Mouse (Mus musculus): ENCODE results near the gene Zfyve9.
"Not testable (repeated sequence)": the region's sequence is repeated elsewhere in the genome, so short reads cannot be mapped to it uniquely, and the experiment has no call there.

Gene Zfyve9

DNA sequence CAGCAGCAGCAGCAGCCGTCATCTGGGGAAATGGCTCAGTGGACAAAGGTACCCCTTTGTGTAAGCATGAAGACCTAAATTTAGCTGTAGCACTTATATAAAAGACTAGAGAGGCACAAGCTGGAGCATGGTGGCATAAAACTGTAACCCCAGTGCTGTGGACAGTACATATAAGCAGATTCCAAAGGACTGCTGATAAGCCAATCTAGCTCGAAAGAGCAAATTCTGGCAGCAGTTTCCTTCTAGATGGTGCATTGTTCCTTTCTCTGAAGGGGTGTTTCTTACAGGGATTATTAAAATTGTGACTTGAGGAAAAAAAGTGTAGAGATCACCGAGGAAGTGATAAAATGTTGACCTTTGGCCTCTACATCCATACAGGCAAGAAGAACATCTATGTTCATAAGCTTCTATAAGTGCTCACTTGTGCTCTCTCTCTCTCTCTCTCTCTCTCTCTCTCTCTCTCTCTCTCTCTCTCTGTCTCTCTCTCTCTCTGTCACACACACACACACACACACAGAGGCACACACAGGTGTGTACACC is 59.3 kb downstream of the Zfyve9 start:
- DNase-seq (ENCODE audit: low read depth), result no peak

DNA sequence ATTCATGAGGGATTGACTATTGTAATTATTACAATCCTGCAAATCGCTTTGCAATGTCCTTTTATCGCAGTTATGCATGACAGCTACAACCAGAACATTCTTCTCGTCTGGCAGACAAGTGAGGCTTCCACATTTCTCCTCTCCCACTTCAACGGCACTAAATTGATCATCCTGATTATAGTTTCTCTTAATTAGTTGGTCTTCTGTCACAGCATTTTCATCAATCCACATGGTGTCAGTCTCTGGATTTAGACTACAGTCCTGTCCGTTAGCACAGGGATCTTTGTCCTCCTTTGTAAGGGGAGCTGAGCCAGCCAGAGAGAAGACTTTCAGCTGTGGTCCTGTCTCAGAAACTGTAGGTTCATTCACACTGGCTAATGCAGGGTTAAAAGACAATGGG is 61.2 kb downstream of the Zfyve9 start, which contains the start of gene 3110021N24Rik:
3110021N24Rik (plus strand) TSS at position 301 of the 400 bp plus-strand sequence.
- no peak for DNase-seq (ENCODE audit: low read depth)

DNA sequence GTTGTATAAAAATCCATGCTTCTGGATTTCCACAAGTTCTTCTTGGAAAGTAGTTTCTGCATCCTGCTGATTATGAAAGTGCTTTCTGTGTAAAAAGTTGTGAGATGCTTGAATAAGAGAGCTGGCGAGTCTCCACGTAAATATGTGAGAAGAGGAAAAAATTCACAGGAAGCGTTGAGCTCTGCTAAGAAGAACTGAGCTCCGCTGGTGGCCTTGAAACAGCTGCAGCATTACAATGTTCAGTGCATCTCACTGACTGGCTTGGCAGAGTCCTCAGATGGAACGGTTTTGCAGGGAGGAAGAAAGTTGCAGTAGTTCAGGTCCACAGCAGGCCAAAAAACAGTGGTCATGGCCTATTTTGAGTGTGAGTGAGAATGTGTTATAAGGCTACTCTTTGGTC is 72.4 kb downstream of the Zfyve9 start:
- peak; percentile 9 for DNase-seq (ENCODE audit: low read depth)

DNA sequence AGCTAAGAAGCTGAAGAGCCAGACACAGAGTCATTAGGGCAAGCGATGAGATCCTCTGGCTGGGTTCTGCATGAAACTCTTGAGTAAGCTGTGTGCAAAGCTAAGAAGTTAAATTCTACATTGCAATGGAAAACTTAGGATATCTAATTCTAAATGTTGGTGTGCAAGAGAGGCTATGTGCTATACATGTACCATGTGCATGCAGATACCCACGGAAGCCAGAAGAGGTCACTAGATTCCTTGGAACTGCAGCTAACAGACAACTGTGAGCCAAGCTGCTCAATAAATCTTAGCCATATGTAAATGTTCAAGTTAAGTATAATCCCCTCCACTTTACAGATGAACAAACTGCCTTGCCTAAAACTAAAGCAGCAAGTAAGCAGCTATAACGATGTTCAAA is 83.7 kb downstream of the Zfyve9 start:
- peak; percentile 3 for DNase-seq (ENCODE audit: low read depth)

DNA sequence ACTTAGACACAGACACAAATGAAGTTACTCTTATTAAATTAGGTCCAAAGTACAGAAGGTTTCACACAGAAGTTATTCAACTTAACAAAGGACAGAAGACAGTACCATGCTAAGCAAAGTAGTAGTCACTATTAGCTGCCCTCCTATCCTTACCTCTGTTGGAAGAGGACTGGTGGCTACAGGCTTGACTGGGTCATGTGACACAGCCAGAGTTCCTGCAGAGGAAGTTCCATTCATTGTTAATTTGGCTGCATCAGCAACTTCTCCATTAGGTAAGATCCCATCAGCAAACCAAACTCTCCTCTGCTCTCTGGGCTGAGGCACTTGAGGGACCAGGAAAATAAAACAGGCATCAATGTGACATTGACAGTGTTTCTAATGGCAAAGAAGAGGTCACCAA is 89.1 kb downstream of the Zfyve9 start:
- DNase-seq (ENCODE audit: low read depth), result no peak

DNA sequence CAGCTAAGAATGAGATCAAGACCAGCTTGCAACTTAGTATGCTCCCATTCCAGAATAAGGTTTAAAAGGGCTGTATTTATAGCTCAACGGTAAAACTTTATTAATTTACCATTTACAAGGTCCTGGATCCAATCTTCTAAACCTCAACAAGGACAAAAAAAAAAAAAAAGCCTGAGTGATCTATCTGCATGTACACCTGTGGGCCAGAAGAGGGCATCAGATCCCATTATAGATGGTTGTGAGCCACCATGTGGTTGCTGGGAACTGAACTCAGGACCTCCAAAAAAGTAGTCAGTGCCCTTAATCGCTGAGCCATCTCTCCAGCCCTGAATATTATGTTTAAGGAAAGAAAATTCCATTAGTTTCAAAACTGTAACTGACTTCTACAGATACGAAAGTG is 90.1 kb downstream of the Zfyve9 start:
- DNase-seq (ENCODE audit: low read depth), result no peak

DNA sequence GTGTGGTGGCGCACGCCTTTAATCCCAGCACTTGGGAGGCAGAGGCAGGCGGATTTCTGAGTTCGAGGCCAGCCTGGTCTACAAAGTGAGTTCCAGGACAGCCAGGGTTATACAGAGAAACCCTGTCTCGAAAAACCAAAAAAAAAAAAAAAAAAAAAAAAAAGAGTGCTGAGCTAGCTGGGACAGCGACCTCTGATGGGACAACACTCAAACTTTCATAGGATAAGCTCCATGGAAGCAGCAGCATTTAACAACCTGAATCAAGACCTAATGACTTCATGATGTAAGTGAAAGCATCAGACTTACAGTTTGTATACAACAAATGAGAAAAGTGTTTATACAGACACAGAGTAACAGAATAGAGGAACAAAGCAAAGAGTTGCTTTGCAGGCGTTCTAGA is 93.5 kb downstream of the Zfyve9 start:
- DNase-seq (ENCODE audit: low read depth), result not testable (repeated sequence)

DNA sequence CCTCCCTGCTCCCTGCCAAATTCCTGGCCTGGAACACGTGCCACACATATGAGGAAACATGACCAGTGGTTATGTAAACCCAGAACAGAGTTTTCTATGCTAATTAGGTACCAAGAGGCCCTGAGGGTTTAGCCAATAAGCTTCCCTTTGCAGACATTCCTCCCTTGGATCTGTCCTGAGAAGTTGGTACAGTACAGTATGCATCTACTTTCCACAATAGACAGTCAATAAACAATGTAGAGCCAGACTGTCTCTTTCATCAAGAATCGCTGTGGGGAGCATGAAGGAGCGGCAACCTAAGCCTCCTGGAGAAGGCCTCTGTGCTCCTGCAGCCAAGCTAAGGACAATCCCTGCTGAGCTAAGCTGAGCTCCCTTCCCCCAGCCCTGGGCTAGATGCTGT is 94.4 kb downstream of the Zfyve9 start:
- DNase-seq (ENCODE audit: low read depth), result no peak

DNA sequence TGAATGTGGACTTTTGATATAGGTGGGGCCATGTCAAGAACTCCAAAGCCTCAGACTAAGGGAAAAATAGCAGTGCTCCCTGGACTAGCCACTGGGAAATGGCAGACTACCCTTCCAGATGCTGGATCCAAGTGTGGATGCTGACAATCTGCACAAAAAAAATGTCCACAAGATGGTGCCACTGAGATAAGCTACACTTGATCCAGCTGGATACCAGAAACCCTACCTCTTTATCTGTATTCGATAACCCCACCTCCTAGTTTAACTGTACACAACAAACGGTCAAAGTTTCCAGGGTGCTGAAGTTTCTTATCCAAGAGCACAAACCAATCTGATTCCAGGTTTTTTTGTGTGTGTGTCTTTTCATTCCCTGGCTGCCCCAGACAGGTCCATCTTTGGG is 116.2 kb downstream of the Zfyve9 start:
- no peak for DNase-seq (ENCODE audit: low read depth)

DNA sequence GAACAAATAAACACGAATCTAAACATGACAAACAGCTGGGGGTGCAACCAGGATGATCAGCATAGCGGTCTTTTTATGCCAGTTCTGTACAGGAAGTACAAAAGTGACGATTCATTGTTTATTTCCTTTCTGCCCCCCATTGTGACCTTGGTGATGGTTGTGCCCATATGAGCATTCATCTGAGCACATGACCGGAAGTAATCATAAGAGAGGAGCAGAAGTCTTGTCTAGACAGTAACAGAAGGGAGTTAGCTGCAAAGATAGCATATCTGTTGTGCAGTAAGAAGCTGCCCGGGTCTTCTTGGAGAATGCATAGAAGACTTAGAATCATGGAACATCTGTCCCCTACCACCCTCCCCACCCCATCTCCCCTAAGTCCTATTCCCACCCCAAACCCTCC is 141.8 kb downstream of the Zfyve9 start:
- DNase-seq (ENCODE audit: low read depth), result no peak

DNA sequence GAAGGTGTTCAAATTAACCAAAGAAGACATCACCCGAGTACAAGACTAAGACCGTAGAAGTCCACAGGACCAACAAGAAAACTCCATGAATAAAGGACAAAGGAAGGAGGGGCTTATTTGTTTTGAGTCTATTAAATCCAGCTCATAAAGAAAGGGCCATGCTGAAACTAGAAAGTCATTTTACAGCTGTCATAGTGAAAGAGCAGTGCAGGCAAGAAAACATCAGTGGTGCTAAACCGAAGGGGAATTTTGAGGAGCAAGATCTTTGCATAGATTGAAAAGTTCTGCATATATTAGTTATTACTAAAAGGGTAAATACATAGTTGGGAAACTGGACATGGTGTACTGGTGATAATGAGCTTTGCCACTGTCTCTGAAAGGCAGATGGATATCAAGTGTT is 142.9 kb downstream of the Zfyve9 start:
- no peak for DNase-seq (ENCODE audit: low read depth)

DNA sequence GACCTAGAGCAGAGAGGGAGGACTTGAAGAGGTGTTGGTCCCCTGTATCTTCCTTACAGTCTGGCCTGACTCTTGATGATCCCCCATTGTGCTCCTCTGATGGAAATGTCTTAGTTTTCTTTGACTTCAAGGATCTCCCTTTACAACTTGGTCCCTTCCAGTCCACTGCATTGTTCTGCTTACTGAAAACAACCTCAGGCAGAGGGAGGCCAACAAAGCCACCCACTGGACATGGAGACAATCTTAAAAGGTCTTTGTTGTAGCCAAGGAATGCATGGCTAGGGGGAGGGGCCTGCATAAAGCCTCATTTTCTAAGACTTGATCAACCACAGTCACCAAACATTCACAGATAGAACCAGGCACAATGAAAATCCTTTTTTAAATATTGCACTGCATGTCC is 145.5 kb downstream of the Zfyve9 start:
- no peak for DNase-seq (ENCODE audit: low read depth)

DNA sequence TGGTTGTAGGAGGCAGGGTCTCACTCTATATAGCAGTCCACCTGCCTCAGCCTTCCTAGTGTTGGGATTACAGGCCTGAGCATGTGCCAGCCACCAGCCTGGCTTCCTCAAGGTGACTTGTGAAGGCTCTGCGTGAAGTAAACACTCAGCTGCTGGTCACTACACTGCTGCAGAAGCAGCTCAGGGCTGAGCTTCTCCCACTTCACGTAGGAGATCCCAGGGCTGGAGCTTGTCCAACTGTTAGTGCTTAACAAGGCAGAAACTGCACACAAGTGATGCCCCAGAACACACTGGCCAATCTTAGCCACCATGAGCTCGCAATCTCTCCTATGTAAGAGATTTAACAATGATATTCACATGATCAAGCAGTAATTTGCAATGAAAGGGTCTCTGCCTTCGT is 145.9 kb downstream of the Zfyve9 start:
- DNase-seq (ENCODE audit: low read depth), result no peak

DNA sequence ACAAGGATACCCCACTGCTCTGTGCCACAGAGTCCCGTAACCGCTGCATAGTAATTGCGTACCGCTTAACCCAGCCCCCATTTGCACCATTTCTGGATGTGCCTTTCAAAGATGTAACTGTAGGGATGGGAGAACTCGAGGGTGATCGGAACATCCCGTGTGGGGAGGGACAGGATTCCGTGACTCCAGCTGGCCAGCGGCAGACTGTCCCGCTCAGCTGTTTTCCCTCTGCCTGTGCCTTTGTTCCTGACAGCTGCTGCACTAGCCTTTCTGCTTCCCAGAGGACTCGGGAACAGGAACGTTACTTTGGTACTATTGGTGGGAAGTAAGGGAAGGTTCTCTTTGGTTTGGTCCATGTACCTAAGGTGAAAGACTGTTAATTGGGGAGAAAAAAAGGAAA is 146.9 kb downstream of the Zfyve9 start:
- DNase-seq (ENCODE audit: low read depth), result no peak

DNA sequence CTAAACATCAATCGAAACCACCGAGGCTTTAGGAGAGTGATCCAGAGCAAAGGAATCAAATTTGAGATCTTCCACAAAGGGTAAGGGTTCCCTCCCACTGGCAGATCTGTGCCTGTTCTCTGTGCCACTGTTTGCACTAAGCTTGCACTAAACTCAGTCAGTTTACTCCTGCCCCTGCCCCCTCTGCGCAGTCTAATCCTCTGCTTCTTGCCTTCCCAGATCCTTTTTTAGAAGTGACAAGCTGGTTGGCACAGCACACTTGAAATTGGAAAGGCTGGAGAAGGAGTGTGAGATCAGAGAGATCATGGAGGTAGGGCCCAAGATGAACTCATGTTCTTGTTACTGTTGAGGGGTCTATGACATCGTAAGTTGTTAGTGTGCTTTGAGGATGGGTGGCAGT is 149.0 kb downstream of the Zfyve9 start:
- DNase-seq (ENCODE audit: low read depth), result no peak

DNA sequence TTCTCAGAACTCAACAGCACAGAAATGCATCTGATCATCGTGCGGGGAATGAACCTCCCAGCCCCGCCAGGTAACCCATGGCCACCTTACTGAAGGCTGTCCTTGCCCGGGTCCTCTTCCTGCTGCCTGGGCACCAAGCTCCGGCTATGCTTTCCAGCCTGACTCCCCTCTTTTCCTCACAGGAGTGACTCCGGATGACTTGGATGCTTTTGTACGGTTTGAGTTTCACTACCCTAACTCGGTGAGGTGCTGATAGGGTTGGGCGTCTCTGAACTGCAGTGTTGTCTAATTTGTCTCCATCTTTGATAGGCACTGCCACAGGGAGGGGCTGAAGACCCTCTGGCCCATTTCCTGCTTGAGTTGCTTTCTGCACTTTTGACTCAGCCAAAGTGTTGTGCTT is 150.5 kb downstream of the Zfyve9 start:
- DNase-seq (ENCODE audit: low read depth), result no peak

DNA sequence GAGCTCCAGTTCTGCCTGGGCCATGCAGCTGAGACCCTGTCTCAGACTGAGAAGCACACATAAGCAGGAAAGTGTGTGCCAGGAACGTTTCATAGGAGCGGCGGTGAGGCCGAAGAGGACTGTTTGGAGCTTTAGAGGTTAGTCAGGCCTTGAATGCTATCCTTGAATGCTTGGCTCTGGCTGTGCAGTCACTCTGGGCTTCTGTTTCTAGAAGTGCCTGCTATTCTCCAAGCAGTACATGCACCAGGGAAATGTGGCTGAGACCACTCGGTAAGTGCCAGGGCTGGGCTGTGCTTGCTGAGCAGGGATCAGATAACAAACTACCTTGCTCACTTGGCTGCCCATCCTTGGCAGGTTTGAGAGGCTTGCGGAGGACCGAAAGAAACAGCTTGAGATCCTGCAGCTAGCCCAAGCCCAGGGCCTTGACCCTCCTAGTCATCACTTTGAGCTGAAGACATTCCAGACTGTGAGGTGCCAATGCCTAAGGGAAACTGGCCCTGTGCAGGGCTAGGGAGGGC is 151.2 kb downstream of the Zfyve9 start:
- no peak for DNase-seq (ENCODE audit: low read depth)

DNA sequence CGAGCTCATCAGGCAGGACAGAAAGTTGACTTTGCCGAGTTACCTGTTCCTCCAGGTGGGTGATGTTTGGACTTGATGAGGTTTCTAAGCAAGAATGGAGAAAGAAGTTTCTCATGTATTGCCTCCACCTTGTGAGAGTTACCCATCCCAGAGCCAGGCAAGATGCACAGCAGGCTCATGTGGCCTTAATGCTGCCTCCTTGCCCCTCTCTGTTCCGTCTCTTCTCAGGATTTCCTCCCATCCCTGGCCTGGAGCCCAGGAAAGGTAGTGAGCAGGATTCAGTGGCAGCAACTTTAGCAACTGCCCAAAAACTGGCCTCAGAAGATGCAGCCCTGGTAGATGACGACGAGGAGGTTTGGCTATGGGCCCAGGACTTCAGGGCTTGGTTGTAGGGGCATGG is 153.5 kb downstream of the Zfyve9 start:
- no peak for DNase-seq (ENCODE audit: low read depth)

DNA sequence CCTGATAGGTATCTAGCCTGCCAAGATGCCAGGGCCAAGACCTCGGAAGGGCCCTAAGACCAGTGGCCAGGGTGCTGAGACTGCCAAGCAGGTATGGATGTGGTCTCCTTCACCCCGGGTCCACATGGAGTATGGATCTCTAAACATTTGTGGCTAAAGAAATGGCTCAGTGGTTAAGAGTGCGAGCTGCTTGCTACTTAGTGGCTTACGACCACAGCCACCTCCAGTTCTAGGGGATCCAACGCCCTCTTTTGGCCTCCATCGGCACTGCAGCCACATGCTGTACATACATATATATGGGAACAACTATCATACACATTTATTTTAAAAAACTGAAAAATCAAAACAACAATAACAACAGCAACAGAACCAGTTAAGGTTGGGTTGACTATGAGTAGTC is 159.1 kb downstream of the Zfyve9 start:
- no peak for DNase-seq (ENCODE audit: low read depth)

DNA sequence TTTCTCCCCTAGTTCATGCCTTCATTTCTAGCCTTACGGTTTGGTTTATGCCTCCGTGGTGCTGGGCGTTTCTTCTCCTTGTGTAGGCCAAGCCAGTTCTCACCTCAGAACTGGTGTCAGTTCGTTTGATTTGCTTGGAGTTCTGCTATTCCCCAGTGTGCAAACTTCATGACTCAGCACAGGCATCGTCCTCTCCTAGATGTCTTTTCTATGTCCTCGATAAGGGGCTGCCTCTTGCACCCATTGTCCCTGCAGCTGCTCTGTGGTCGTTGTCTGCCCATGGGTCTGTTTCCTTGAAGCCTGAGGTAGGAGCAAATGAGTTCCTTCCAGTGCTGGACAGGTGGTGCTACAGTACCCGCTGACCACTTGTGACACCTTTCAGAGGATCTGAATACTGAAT is 160.1 kb downstream of the Zfyve9 start:
- no peak for DNase-seq (ENCODE audit: low read depth)

DNA sequence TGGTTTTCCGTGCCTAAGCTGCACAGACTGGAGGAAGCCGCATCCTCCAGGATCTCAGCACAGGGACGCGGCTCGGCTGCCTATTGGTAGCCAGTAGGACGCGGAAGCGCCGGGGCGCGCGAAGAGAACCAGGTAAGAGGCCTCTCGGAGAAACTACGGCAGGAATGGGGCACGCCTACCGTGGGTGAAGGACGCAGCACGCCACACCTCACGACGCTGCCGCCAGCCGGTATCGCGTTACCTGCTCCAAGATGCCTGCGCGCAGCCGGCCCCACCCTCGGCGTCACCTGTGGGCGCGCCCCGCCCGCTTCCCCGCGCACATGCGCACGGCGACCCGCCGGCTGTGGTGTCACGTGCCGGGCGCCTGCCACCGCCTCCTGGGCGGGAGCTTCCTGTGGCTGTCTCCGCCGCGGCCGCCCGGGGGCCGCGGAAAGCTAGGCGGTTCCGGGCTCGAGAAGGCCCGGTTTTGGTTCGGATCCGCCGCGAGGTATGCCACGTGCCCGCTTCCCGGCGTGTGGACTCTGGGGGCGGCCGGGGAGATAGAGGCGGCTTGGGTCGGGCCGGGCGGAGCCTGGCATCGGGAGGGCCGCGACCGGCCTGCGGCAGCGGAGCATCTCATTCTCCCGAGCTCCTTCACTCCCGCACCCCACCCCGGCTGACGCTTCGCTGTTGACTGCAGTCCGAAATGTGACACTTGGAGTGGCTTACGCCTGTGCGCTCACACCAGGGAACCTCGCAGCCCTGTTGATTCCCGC is 160.8 kb downstream of the Zfyve9 start, which contains the start of gene Cc2d1b:
Cc2d1b (plus strand) TSS at position 354 of the 755 bp plus-strand sequence.
- DNase-seq (ENCODE audit: low read depth), result peak; percentile 65

DNA sequence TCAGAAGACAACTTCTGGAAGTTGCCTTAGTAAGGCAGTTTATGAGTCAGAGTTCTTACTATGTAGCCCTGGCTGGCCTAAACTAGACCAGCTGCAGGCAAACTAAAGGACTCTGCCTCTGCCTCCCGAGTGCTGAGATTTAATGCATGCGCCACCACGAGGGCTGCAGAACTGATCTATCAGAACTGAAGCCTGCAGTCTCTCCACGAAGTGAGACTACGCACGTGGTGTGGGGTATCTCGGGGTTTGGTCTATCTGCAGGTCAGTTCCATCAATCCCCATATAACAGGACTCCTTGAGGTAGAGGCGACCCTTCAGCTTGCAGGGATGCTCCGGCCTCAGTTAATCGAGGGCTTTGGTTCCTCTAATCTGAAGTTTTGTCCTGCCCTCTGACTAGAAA is 161.4 kb downstream of the Zfyve9 start:
- DNase-seq (ENCODE audit: low read depth), result peak; percentile 44

DNA sequence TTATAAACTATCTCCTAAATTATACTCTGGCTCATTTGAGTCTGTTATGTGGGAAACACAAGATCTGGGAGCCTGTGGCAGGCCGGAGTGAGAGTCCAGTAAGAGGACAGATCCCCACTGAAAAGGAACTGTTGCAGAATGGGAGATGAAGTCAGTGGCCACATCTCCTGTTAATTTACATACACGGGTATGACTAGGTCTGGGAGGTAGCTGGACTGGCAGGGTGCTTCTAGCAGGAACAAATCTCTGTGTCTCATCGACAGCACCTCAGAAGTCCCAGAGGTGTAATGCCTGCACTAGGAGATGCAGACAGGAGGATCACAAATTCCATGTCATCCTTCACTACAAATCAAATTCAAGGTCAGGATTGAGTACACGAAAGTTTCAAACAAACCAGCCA is 162.0 kb downstream of the Zfyve9 start:
- no peak for DNase-seq (ENCODE audit: low read depth)

DNA sequence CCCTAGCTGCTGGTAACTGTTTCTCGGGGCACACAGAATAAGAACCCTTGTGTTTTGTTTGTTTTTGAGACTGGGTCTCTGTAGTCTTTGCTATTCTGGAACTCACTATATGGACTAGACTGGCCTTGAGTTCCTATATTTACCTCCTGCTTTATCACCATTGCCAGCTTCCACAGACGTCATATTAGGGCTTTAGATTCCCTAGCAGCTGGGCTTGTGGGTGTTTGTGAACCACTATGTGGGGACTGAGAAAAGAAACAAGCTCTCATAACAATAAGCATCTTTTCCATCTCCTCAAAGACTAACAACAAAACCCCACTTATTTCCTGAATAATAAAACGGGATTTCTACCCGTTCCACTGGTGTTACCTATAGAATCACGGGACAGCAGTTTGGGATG is 169.7 kb downstream of the Zfyve9 start:
- DNase-seq (ENCODE audit: low read depth), result no peak
